Mouse (Mus musculus): ENCODE data around the gene Pitpnm2. TPM values are rescaled to one million over a fixed set of nuclear protein-coding genes. Genes with fewer than 3 reads are reported as not detected.
"Not testable (repeated sequence)": the region's sequence is repeated elsewhere in the genome, so short reads cannot be mapped to it uniquely, and the experiment has no call there.

Pitpnm2 gene
- total RNA-seq (2021): 10 to 100 TPM; 42.5 to 50.9 TPM

GRCm38 (mm10) chr5:124249614-124250591 is at the start of gene Pitpnm2:
Gene Pitpnm2, minus strand, starts transcription at chr5:124249760.
- DNase-seq (ENCODE audit: low spot score): peak; percentile 36
- intact Hi-C loops (cut with DNase I): loop anchor here (5.0 kb wide), 2 partner anchors 38 to 133 kb away; partner anchors contain the start of gene Arl6ip4

GRCm38 (mm10) chr5:124299307-124299706 is 49.7 kb upstream of the Pitpnm2 start:
- DNase-seq (ENCODE audit: low spot score); intact Hi-C loops (cut with DNase I): not testable (repeated sequence)

- intact Hi-C loops (cut with DNase I): no loop called here
Measured at GRCm38 (mm10) chr5:124296475-124296874, 46.9 kb upstream of the Pitpnm2 start.

GRCm38 (mm10) chr5:124293967-124294366 is 44.4 kb upstream of the Pitpnm2 start:
- intact Hi-C loops (cut with DNase I): no loop called here
- DNase-seq (ENCODE audit: low spot score): no peak

More at GRCm38 (mm10) chr5:124296475-124296874, 46.9 kb upstream of the Pitpnm2 start:
- DNase-seq (ENCODE audit: low spot score): no peak

GRCm38 (mm10) chr5:124290216-124290615 is 40.7 kb upstream of the Pitpnm2 start:
- intact Hi-C loops (cut with DNase I): no loop called here

GRCm38 (mm10) chr5:124287616-124288247 is 38.2 kb upstream of the Pitpnm2 start:
- DNase-seq (ENCODE audit: low spot score): no peak
- intact Hi-C loops (cut with DNase I): no loop called here

More at GRCm38 (mm10) chr5:124290216-124290615, 40.7 kb upstream of the Pitpnm2 start:
- no peak for DNase-seq (ENCODE audit: low spot score)

- intact Hi-C loops (cut with DNase I): no loop called here
- no peak for DNase-seq (ENCODE audit: low spot score)
Measured at GRCm38 (mm10) chr5:124284330-124284729, 34.8 kb upstream of the Pitpnm2 start.

- intact Hi-C loops (cut with DNase I): loop anchor here (2.0 kb wide), 1 partner anchor 120 kb away; no protein-coding TSS in a partner anchor
- no peak for DNase-seq (ENCODE audit: low spot score)
Measured at GRCm38 (mm10) chr5:124282854-124283253, 33.3 kb upstream of the Pitpnm2 start.

- no peak for DNase-seq (ENCODE audit: low spot score)
- intact Hi-C loops (cut with DNase I): no loop called here
Measured at GRCm38 (mm10) chr5:124270226-124270625, 20.7 kb upstream of the Pitpnm2 start.

- intact Hi-C loops (cut with DNase I): no loop called here
- DNase-seq (ENCODE audit: low spot score): no peak
Measured at GRCm38 (mm10) chr5:124269661-124270060, 20.1 kb upstream of the Pitpnm2 start.

GRCm38 (mm10) chr5:124267652-124268051 is 18.1 kb upstream of the Pitpnm2 start:
- DNase-seq (ENCODE audit: low spot score): no peak
- intact Hi-C loops (cut with DNase I): no loop called here

- intact Hi-C loops (cut with DNase I): no loop called here
- DNase-seq (ENCODE audit: low spot score): no peak
Measured at GRCm38 (mm10) chr5:124266821-124267220, 17.3 kb upstream of the Pitpnm2 start.

- DNase-seq (ENCODE audit: low spot score): no peak
- intact Hi-C loops (cut with DNase I): no loop called here
Measured at GRCm38 (mm10) chr5:124263246-124263645, 13.7 kb upstream of the Pitpnm2 start.

- DNase-seq (ENCODE audit: low spot score): no peak
- intact Hi-C loops (cut with DNase I): no loop called here
Measured at GRCm38 (mm10) chr5:124262090-124262489, 12.5 kb upstream of the Pitpnm2 start.

GRCm38 (mm10) chr5:124259133-124259532 is 9.6 kb upstream of the Pitpnm2 start:
- intact Hi-C loops (cut with DNase I): loop anchor here (2.0 kb wide), 1 partner anchor 96 kb away; no protein-coding TSS in a partner anchor
- DNase-seq (ENCODE audit: low spot score): no peak

- intact Hi-C loops (cut with DNase I): loop anchor here (2.0 kb wide), 1 partner anchor 95 kb away; no protein-coding TSS in a partner anchor
- DNase-seq (ENCODE audit: low spot score): no peak
Measured at GRCm38 (mm10) chr5:124258026-124258425, 8.5 kb upstream of the Pitpnm2 start.

- intact Hi-C loops (cut with DNase I): no loop called here
Measured at GRCm38 (mm10) chr5:124255141-124255540, 5.6 kb upstream of the Pitpnm2 start.

GRCm38 (mm10) chr5:124253555-124253954 is 4.0 kb upstream of the Pitpnm2 start:
- intact Hi-C loops (cut with DNase I): loop anchor here (5.0 kb wide), 1 partner anchor 136 kb away; the partner anchor contains the start of gene Arl6ip4
- DNase-seq (ENCODE audit: low spot score): no peak

More at GRCm38 (mm10) chr5:124255141-124255540, 5.6 kb upstream of the Pitpnm2 start:
- no peak for DNase-seq (ENCODE audit: low spot score)

- intact Hi-C loops (cut with DNase I): loop anchor here (5.0 kb wide), 1 partner anchor 135 kb away; the partner anchor contains the start of gene Arl6ip4
- DNase-seq (ENCODE audit: low spot score): no peak
Measured at GRCm38 (mm10) chr5:124252580-124253320, 3.2 kb upstream of the Pitpnm2 start.

All from heart, postnatal 25 days (tissue).